Mouse (Mus musculus): ENCODE measurements around the gene Mthfd1l. TPM values are rescaled to one million over a fixed set of nuclear protein-coding genes. Genes with fewer than 3 reads are reported as not detected.

The Mthfd1l gene
- total RNA-seq, 2 experiments from 2014 or later, result 5.6 to 10.1 TPM

GRCm38 (mm10) chr10:4153031-4153430 is 180.1 kb downstream of the Mthfd1l start:
- no peak for DNase-seq

- DNase-seq, result no peak
These were observed 181.1 kb downstream of the Mthfd1l start for GRCm38 (mm10) chr10:4154035-4154434.

GRCm38 (mm10) chr10:4155521-4155920 is 182.6 kb downstream of the Mthfd1l start:
- DNase-seq, result no peak

GRCm38 (mm10) chr10:4158533-4158932 is 185.6 kb downstream of the Mthfd1l start:
- no peak for DNase-seq

- DNase-seq, result no peak
These were observed 186.7 kb downstream of the Mthfd1l start for GRCm38 (mm10) chr10:4159541-4160090.

GRCm38 (mm10) chr10:4160242-4160785 is 187.4 kb downstream of the Mthfd1l start:
- DNase-seq, result no peak

GRCm38 (mm10) chr10:4162049-4162448 is 189.1 kb downstream of the Mthfd1l start:
- no peak for DNase-seq

GRCm38 (mm10) chr10:4162976-4163375 is 190.1 kb downstream of the Mthfd1l start:
- no peak for DNase-seq

- no peak for DNase-seq
These were observed 191.8 kb downstream of the Mthfd1l start for GRCm38 (mm10) chr10:4164681-4165080.

- DNase-seq, result no peak
These were observed 195.4 kb downstream of the Mthfd1l start for GRCm38 (mm10) chr10:4168222-4168798.

- no peak for DNase-seq
These were observed 201.3 kb downstream of the Mthfd1l start for GRCm38 (mm10) chr10:4174229-4174628.

- no peak for DNase-seq
These were observed 201.8 kb downstream of the Mthfd1l start for GRCm38 (mm10) chr10:4174717-4175116.

- DNase-seq, result no peak
These were observed 204.4 kb downstream of the Mthfd1l start for GRCm38 (mm10) chr10:4177285-4177684.

- no peak for DNase-seq
These were observed 206.3 kb downstream of the Mthfd1l start for GRCm38 (mm10) chr10:4179049-4179790.

GRCm38 (mm10) chr10:4181953-4182352 is 209.0 kb downstream of the Mthfd1l start:
- peak; percentile 6 to 11 for DNase-seq

GRCm38 (mm10) chr10:4182406-4182805 is 209.5 kb downstream of the Mthfd1l start:
- no peak for DNase-seq

GRCm38 (mm10) chr10:4188614-4189402 is 215.9 kb downstream of the Mthfd1l start:
- peak; percentile 86 to 88 for DNase-seq

- DNase-seq, result no peak
These were observed 216.5 kb downstream of the Mthfd1l start for GRCm38 (mm10) chr10:4189422-4189821.

- no peak for DNase-seq
These were observed 226.1 kb downstream of the Mthfd1l start for GRCm38 (mm10) chr10:4198978-4199377.

GRCm38 (mm10) chr10:4199926-4200325 is 227.0 kb downstream of the Mthfd1l start:
- DNase-seq, result no peak

GRCm38 (mm10) chr10:4200546-4201104 is 227.7 kb downstream of the Mthfd1l start:
- no peak for DNase-seq

- DNase-seq, result no peak
These were observed 228.2 kb downstream of the Mthfd1l start for GRCm38 (mm10) chr10:4201141-4201540.

Measured in adrenal gland, postnatal 36 days (tissue).